Mouse (Mus musculus) left cerebral cortex, adult 9 months (tissue): ENCODE measurements around the gene Tmem177.

Experiments
- DNase-seq, 2 experiments: peaks; one replicate each; pipeline ENCODE4 v3.0.0; 2022; ENCODE audit warnings: low spot score in 2 of 2

Tmem177 gene

GRCm38 (mm10) chr1:119912953-119913814, at the start of gene Tmem177:
Gene Tmem177, minus strand, starts transcription at chr1:119913208.
- peak; percentile 73 to 91 for DNase-seq

- DNase-seq = no peak
These were observed 46.9 kb upstream of the Tmem177 start for GRCm38 (mm10) chr1:119959920-119960319.

GRCm38 (mm10) chr1:119959464-119959863, 46.5 kb upstream of the Tmem177 start:
- no peak for DNase-seq

GRCm38 (mm10) chr1:119957716-119958222, 44.8 kb upstream of the Tmem177 start:
- no peak for DNase-seq

GRCm38 (mm10) chr1:119954680-119955079, 41.7 kb upstream of the Tmem177 start:
- no peak for DNase-seq

- no peak for DNase-seq
These were observed 40.4 kb upstream of the Tmem177 start for GRCm38 (mm10) chr1:119953456-119953855.

GRCm38 (mm10) chr1:119950086-119950485, 37.1 kb upstream of the Tmem177 start:
- no peak for DNase-seq

- no peak for DNase-seq
These were observed 23.9 kb upstream of the Tmem177 start for GRCm38 (mm10) chr1:119936861-119937260.

GRCm38 (mm10) chr1:119931421-119932150, 18.6 kb upstream of the Tmem177 start:
- DNase-seq = no peak

- DNase-seq = peak in 1 of 2 experiments; percentile 47
These were observed 16.7 kb upstream of the Tmem177 start for GRCm38 (mm10) chr1:119929715-119930114.

GRCm38 (mm10) chr1:119919299-119919698, 6.3 kb upstream of the Tmem177 start:
- DNase-seq = peak in 1 of 2 experiments; percentile 40

- no peak for DNase-seq
These were observed 3.9 kb upstream of the Tmem177 start for GRCm38 (mm10) chr1:119916823-119917371.

GRCm38 (mm10) chr1:119907206-119907748, 5.7 kb downstream of the Tmem177 start:
- DNase-seq = no peak

GRCm38 (mm10) chr1:119903231-119903620, 9.8 kb downstream of the Tmem177 start:
- no peak for DNase-seq

- no peak for DNase-seq
These were observed 10.3 kb downstream of the Tmem177 start for GRCm38 (mm10) chr1:119902551-119903230.

GRCm38 (mm10) chr1:119899195-119900123, 13.5 kb downstream of the Tmem177 start:
- peak; percentile 55 for DNase-seq

- DNase-seq = peak in 1 of 2 experiments; percentile 65
These were observed 18.1 kb downstream of the Tmem177 start for GRCm38 (mm10) chr1:119894936-119895335.

- DNase-seq = no peak
These were observed 19.4 kb downstream of the Tmem177 start for GRCm38 (mm10) chr1:119893600-119893999.

GRCm38 (mm10) chr1:119892933-119893332, 20.1 kb downstream of the Tmem177 start:
- no peak for DNase-seq

GRCm38 (mm10) chr1:119891865-119892264, 21.1 kb downstream of the Tmem177 start:
- no peak for DNase-seq
